Mouse (Mus musculus) Patski (cell line): Measurements from ENCODE around the gene Mapk11. TPM values are rescaled to one million over a fixed set of nuclear protein-coding genes. Genes with fewer than 3 reads are reported as not detected.

Source experiments
- ATAC-seq: fragments of 100-300 bp; one replicate; pipeline ENCODE4 v1.8.0; 2021
- CTCF ChIA-PET: fragments of 350-600 bp; sonication (Branson Sonifier 250); formaldehyde crosslinking; loops from one replicate; lab custom pipeline; 2022; ENCODE audit warnings: inconsistent platforms; lab: Charles Lee
- POLR2A ChIA-PET: fragments of 350-600 bp; sonication (Branson Sonifier 250); formaldehyde crosslinking; loops from one replicate; lab custom pipeline; 2022; ENCODE audit warnings: antibody characterized with exemption, inconsistent platforms; lab: Charles Lee
- DNase-seq: peaks from one replicate; pipeline ENCODE4 v3.0.0-alpha.2; 2011; ENCODE audit warnings: low read depth, low spot score
- H3K27me3 ChIP-seq: fragments of 371-371 bp; one replicate; pipeline ENCODE4 v1.5.1; 2021
- CTCF ChIP-seq: fragments of 100-300 bp; IDR thresholded peaks from one replicate; pipeline ENCODE4 v1.5.1; 2021
- in situ Hi-C: fragments of 300-500 bp; cut with MboI; formaldehyde crosslinking; loops from 3 replicates; pipeline ENCODE4 v1.11.1; 2018; ENCODE audit warnings: low pct_unique_long_range_greater_than_20kb, mixed read lengths
- polyA plus RNA-seq: library from polyadenylated mRNA; unstranded; gene quantifications from one replicate; pipeline ENCODE4 v1.2.3, GENCODE M21; 2021

Gene Mapk11
- polyA plus RNA-seq = 16.3 TPM

- no peak for TF ChIP-seq CTCF
- in situ Hi-C loops = no loop called here
- ATAC-seq (no peak), DNase-seq (no peak)
- CTCF ChIA-PET = interaction anchor here (0.8 to 1.7 kb wide), 4 partner anchors 9 to 27 kb away, joined by 3 to 6 read pairs (median 4); partner anchors contain the start of genes Mapk12 and Tubgcp6
- POLR2A ChIA-PET = interaction anchor here (0.7 to 1.5 kb wide), 7 partner anchors 11 to 61 kb away, joined by 3 to 9 read pairs (median 4); partner anchors contain the start of genes Hdac10 and Tubgcp6
- H3K27me3 ChIP-seq = no peaks in the 10 kb centered on the region
Measured at GRCm38 (mm10) chr15:89149271-89150040, at the start of gene Mapk11. TSS of gene Mapk11 (minus strand) at chr15:89149628.

- no peak for DNase-seq
- TF ChIP-seq CTCF = no peak
- ATAC-seq = no peak
- no peaks in the 10 kb centered on the region for H3K27me3 ChIP-seq
- in situ Hi-C loops = no loop called here
- CTCF ChIA-PET = interaction anchor here (1.4 to 2.7 kb wide), 3 partner anchors 10 to 69 kb away, joined by 3 to 15 read pairs (median 9); partner anchors contain the start of gene Hdac10
- POLR2A ChIA-PET = interaction anchor here (2.1 kb wide), 2 partner anchors 18 to 28 kb away, joined by 10 read pairs; no protein-coding TSS in a partner anchor
Measured at GRCm38 (mm10) chr15:89197056-89197455, 47.6 kb upstream of the Mapk11 start.

GRCm38 (mm10) chr15:89196313-89196706, 46.9 kb upstream of the Mapk11 start, which contains the start of gene Dennd6b:
TSS of gene Dennd6b (minus strand) at chr15:89196496.
- ATAC-seq (peak; percentile 96), DNase-seq (no peak)
- CTCF ChIA-PET = interaction anchor here (0.8 to 2.7 kb wide), 10 partner anchors 9 to 68 kb away, joined by 3 to 15 read pairs (median 4); partner anchors contain the start of genes Hdac10 and Ppp6r2
- in situ Hi-C loops = no loop called here
- POLR2A ChIA-PET = interaction anchor here (0.9 to 2.1 kb wide), 10 partner anchors 9 to 73 kb away, joined by 3 to 13 read pairs (median 6); partner anchors contain the start of genes Ppp6r2 and Tubgcp6
- no peaks in the 10 kb centered on the region for H3K27me3 ChIP-seq
- peak; percentile 100 for TF ChIP-seq CTCF

GRCm38 (mm10) chr15:89195690-89196312, 46.4 kb upstream of the Mapk11 start:
- DNase-seq (no peak), ATAC-seq (peak; percentile 88)
- POLR2A ChIA-PET = interaction anchor here (0.8 to 2.1 kb wide), 11 partner anchors 9 to 95 kb away, joined by 3 to 13 read pairs (median 5); partner anchors contain the start of genes Ppp6r2 and Tubgcp6
- no peak for TF ChIP-seq CTCF
- no peaks in the 10 kb centered on the region for H3K27me3 ChIP-seq
- CTCF ChIA-PET = interaction anchor here (0.8 to 2.7 kb wide), 10 partner anchors 9 to 67 kb away, joined by 3 to 15 read pairs (median 4); partner anchors contain the start of genes Hdac10 and Ppp6r2
- in situ Hi-C loops = no loop called here

- ATAC-seq = no peak
- no peak for DNase-seq
- no peaks in the 10 kb centered on the region for H3K27me3 ChIP-seq
- TF ChIP-seq CTCF = no peak
- POLR2A ChIA-PET = interaction anchor here (0.8 to 2.1 kb wide), 10 partner anchors 8 to 95 kb away, joined by 3 to 13 read pairs (median 6); partner anchors contain the start of genes Ppp6r2 and Tubgcp6
- CTCF ChIA-PET = interaction anchor here (1.1 to 2.7 kb wide), 6 partner anchors 8 to 30 kb away, joined by 3 to 15 read pairs (median 4); partner anchors contain the start of gene Ppp6r2
- in situ Hi-C loops = no loop called here
Measured at GRCm38 (mm10) chr15:89195261-89195681, 45.8 kb upstream of the Mapk11 start.

- ATAC-seq (no peak), DNase-seq (no peak)
- no peak for TF ChIP-seq CTCF
- ChIA-PET CTCF (interaction anchor here (1.0 kb wide), 1 partner anchor 8 kb away, joined by 4 read pairs; no protein-coding TSS in a partner anchor), POLR2A (interaction anchor here (1.9 to 2.8 kb wide), 2 partner anchors 9 to 11 kb away, joined by 5 to 8 read pairs; partner anchors contain the start of gene Dennd6b)
- no peaks in the 10 kb centered on the region for H3K27me3 ChIP-seq
- in situ Hi-C loops = no loop called here
Measured at GRCm38 (mm10) chr15:89184937-89185227, 35.5 kb upstream of the Mapk11 start.

GRCm38 (mm10) chr15:89184141-89184936, 34.9 kb upstream of the Mapk11 start:
- in situ Hi-C loops = no loop called here
- ChIA-PET POLR2A (interaction anchor here (1.9 to 2.8 kb wide), 2 partner anchors 9 to 11 kb away, joined by 5 to 8 read pairs; partner anchors contain the start of gene Dennd6b), CTCF (interaction anchor here (1.0 to 3.8 kb wide), 2 partner anchors 8 to 11 kb away, joined by 4 to 15 read pairs; partner anchors contain the start of gene Dennd6b)
- DNase-seq (no peak), ATAC-seq (no peak)
- TF ChIP-seq CTCF = no peak
- H3K27me3 ChIP-seq = no peaks in the 10 kb centered on the region

GRCm38 (mm10) chr15:89182842-89183241, 33.4 kb upstream of the Mapk11 start:
- no peak for TF ChIP-seq CTCF
- DNase-seq (no peak), ATAC-seq (no peak)
- no peaks in the 10 kb centered on the region for H3K27me3 ChIP-seq
- in situ Hi-C loops = no loop called here
- ChIA-PET POLR2A (interaction anchor here (0.6 to 1.9 kb wide), 3 partner anchors 11 to 34 kb away, joined by 3 to 5 read pairs (median 3); partner anchors contain the start of gene Mapk11), CTCF (interaction anchor here (1.2 to 3.8 kb wide), 3 partner anchors 10 to 27 kb away, joined by 4 to 15 read pairs (median 7); partner anchors contain the start of gene Dennd6b)

GRCm38 (mm10) chr15:89182328-89182741, 32.9 kb upstream of the Mapk11 start:
- DNase-seq (no peak), ATAC-seq (no peak)
- no peak for TF ChIP-seq CTCF
- ChIA-PET CTCF (interaction anchor here (1.2 to 3.8 kb wide), 3 partner anchors 11 to 27 kb away, joined by 4 to 15 read pairs (median 7); partner anchors contain the start of gene Dennd6b), POLR2A (interaction anchor here (0.6 to 0.9 kb wide), 2 partner anchors 19 to 33 kb away, joined by 3 read pairs; partner anchors contain the start of gene Mapk11)
- in situ Hi-C loops = no loop called here
- no peaks in the 10 kb centered on the region for H3K27me3 ChIP-seq
